Mouse (Mus musculus): ENCODE data around the gene Mccc1. TPM values are rescaled to one million over a fixed set of nuclear protein-coding genes. Genes with fewer than 3 reads are reported as not detected.

The Mccc1 gene
- polyA plus RNA-seq, 1 experiment from 2014 or later = 33.1 TPM

- peaks cover 34% of the 10 kb centered on the region for H3K36me3 ChIP-seq (ENCODE audit: insufficient read depth)
- no peaks in the 10 kb centered on the region for H3K4me1 ChIP-seq (ENCODE audit: insufficient read depth)
- 68% methylated on average over 4 of the region's 4 CpGs for WGBS
- no peak overlapping the region for H3K9ac ChIP-seq
- H3K27me3 ChIP-seq (ENCODE audit: insufficient read depth, low read length) = no peaks in the 10 kb centered on the region
- H3K27ac ChIP-seq (ENCODE audit: low read depth) = no peak overlapping the region
- ATAC-seq (ENCODE audit: insufficient read depth) = no peak
- no peak overlapping the region for H3K4me3 ChIP-seq (ENCODE audit: low read depth, low read length)
- no peak overlapping the region for H3K4me2 ChIP-seq
- no peak for TF ChIP-seq CTCF (IDR thresholded peaks at IDR 0.05; ENCODE audit: low read depth)
- no peak for DNase-seq
- no peaks in the 10 kb centered on the region for H3K9me3 ChIP-seq (ENCODE audit: low read depth, low read length)
These were observed 35.5 kb downstream of the Mccc1 start for GRCm38 (mm10) chr3:35964928-35965327.

DNA sequence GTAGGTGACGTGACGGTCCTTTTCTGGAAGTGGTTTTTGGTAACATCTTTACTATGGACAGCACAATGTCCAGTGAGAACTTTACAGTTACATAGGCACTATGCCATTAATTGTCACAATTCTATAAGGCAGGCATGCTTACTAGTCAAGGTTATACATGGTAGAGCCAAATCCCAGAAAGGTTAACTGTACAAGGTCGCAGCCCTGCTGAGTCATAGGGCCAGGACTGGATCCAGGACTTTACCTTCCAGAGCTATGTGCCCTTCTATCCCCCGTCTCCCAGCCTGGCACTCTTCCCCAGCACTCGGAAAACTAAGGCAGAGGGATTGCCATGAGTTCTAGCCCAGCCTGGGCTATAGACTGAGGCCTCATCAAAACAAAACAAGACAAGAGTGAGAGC, 36.6 kb downstream of the Mccc1 start:
- TF ChIP-seq CTCF (IDR thresholded peaks at IDR 0.05; ENCODE audit: low read depth) = no peak
- Histone ChIP-seq H3K4me3 (ENCODE audit: low read depth, low read length) (no peak overlapping the region), H3K9ac (no peak overlapping the region), H3K4me2 (no peak overlapping the region), H3K4me1 (ENCODE audit: insufficient read depth) (no peaks in the 10 kb centered on the region), H3K36me3 (ENCODE audit: insufficient read depth) (peaks cover 35% of the 10 kb centered on the region), H3K27me3 (ENCODE audit: insufficient read depth, low read length) (no peaks in the 10 kb centered on the region), H3K9me3 (ENCODE audit: low read depth, low read length) (no peaks in the 10 kb centered on the region), H3K27ac (ENCODE audit: low read depth) (no peak overlapping the region)
- DNase-seq (no peak), ATAC-seq (ENCODE audit: insufficient read depth) (no peak)
- 91% methylated on average over 5 of the region's 5 CpGs for WGBS

GRCm38 (mm10) chr3:35963401-35963800, 37.1 kb downstream of the Mccc1 start:
- Histone ChIP-seq H3K9ac (no peak overlapping the region), H3K4me1 (ENCODE audit: insufficient read depth) (no peaks in the 10 kb centered on the region), H3K4me2 (no peak overlapping the region), H3K27me3 (ENCODE audit: insufficient read depth, low read length) (no peaks in the 10 kb centered on the region), H3K9me3 (ENCODE audit: low read depth, low read length) (no peaks in the 10 kb centered on the region), H3K36me3 (ENCODE audit: insufficient read depth) (peaks cover 33% of the 10 kb centered on the region), H3K4me3 (ENCODE audit: low read depth, low read length) (no peak overlapping the region), H3K27ac (ENCODE audit: low read depth) (no peak overlapping the region)
- ATAC-seq (ENCODE audit: insufficient read depth) = no peak
- no peak for DNase-seq
- WGBS = 90% methylated on average over 4 of the region's 4 CpGs
- no peak for TF ChIP-seq CTCF (IDR thresholded peaks at IDR 0.05; ENCODE audit: low read depth)

GRCm38 (mm10) chr3:35962967-35963366, 37.5 kb downstream of the Mccc1 start:
- no peak for TF ChIP-seq CTCF (IDR thresholded peaks at IDR 0.05; ENCODE audit: low read depth)
- Histone ChIP-seq H3K4me2 (no peak overlapping the region), H3K36me3 (ENCODE audit: insufficient read depth) (peaks cover 33% of the 10 kb centered on the region), H3K27ac (ENCODE audit: low read depth) (no peak overlapping the region), H3K9me3 (ENCODE audit: low read depth, low read length) (no peaks in the 10 kb centered on the region), H3K4me1 (ENCODE audit: insufficient read depth) (no peaks in the 10 kb centered on the region), H3K4me3 (ENCODE audit: low read depth, low read length) (no peak overlapping the region), H3K9ac (no peak overlapping the region), H3K27me3 (ENCODE audit: insufficient read depth, low read length) (no peaks in the 10 kb centered on the region)
- no peak for ATAC-seq (ENCODE audit: insufficient read depth)
- no peak for DNase-seq
- 88% methylated on average over 5 of the region's 5 CpGs for WGBS

DNA sequence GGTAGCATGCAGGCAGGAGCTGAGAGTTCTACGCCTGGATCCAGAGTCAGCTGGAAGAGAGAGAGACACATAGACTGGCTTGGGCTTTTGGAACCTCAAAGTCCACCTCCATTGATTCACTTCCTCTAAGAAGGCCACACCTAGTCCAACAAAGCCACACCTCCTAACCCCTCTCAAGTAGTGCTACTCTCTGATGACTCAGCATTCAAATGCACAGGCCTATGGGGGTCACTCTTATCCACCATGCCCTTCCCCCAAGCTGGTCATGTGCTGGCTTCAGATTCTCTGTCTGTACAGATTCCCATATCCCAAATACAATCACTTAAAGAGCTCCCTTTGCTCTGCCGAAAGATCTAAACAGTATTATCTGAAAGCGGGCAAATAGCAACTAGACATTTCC, 43.2 kb downstream of the Mccc1 start:
- WGBS = 93% methylated on average over 3 of the region's 3 CpGs
- H3K4me2 ChIP-seq = no peak overlapping the region

GRCm38 (mm10) chr3:35954901-35955575, 45.4 kb downstream of the Mccc1 start:
- no peak overlapping the region for H3K9ac ChIP-seq
- no peaks in the 10 kb centered on the region for H3K4me1 ChIP-seq (ENCODE audit: insufficient read depth)
- H3K27me3 ChIP-seq (ENCODE audit: insufficient read depth, low read length) = no peaks in the 10 kb centered on the region
- ATAC-seq (ENCODE audit: insufficient read depth) (no peak), DNase-seq (no peak)
- TF ChIP-seq CTCF (IDR thresholded peaks at IDR 0.05; ENCODE audit: low read depth) = no peak
- no peaks in the 10 kb centered on the region for H3K9me3 ChIP-seq (ENCODE audit: low read depth, low read length)
- H3K4me3 ChIP-seq (ENCODE audit: low read depth, low read length) = no peak overlapping the region
- no peak overlapping the region for H3K4me2 ChIP-seq
- H3K27ac ChIP-seq (ENCODE audit: low read depth) = no peak overlapping the region
- WGBS = 88% methylated on average over 11 of the region's 11 CpGs
- H3K36me3 ChIP-seq (ENCODE audit: insufficient read depth) = peaks cover 4% of the 10 kb centered on the region; the same call in 1 of the 2 replicates

More for the DNA sequence above, 43.2 kb downstream of the Mccc1 start:
- H3K27me3 ChIP-seq (ENCODE audit: insufficient read depth, low read length) = no peaks in the 10 kb centered on the region
- ATAC-seq (ENCODE audit: insufficient read depth) (no peak), DNase-seq (no peak)
- H3K4me3 ChIP-seq (ENCODE audit: low read depth, low read length) = no peak overlapping the region
- H3K9me3 ChIP-seq (ENCODE audit: low read depth, low read length) = no peaks in the 10 kb centered on the region
- H3K27ac ChIP-seq (ENCODE audit: low read depth) = no peak overlapping the region
- H3K36me3 ChIP-seq (ENCODE audit: insufficient read depth) = peaks cover 14% of the 10 kb centered on the region; the same call in 1 of the 2 replicates
- no peak for TF ChIP-seq CTCF (IDR thresholded peaks at IDR 0.05; ENCODE audit: low read depth)
- no peak overlapping the region for H3K9ac ChIP-seq
- no peaks in the 10 kb centered on the region for H3K4me1 ChIP-seq (ENCODE audit: insufficient read depth)

DNA sequence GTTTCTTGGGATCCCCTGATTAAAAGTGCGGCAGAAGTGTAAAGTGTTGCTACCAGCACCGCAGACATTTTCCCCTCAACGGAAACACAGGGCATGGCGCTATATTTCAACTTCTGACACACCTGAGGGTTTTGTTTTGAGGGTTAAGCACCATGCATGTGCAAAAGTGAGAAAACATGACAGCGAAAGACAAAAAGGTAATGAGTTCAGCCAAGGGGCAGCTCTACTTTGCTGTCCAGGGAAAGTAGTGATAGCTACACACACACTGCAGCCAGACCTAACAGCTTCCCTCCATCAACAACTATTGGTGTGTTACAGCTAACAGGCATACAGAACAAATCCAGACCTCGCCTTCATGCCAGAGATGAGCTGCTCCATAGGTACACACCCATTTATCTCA, 46.7 kb downstream of the Mccc1 start:
- Histone ChIP-seq H3K27ac (ENCODE audit: low read depth) (no peak overlapping the region), H3K27me3 (ENCODE audit: insufficient read depth, low read length) (no peaks in the 10 kb centered on the region), H3K4me2 (no peak overlapping the region), H3K36me3 (ENCODE audit: insufficient read depth) (no peaks in the 10 kb centered on the region), H3K9ac (no peak overlapping the region), H3K4me1 (ENCODE audit: insufficient read depth) (no peaks in the 10 kb centered on the region), H3K4me3 (ENCODE audit: low read depth, low read length) (no peak overlapping the region), H3K9me3 (ENCODE audit: low read depth, low read length) (no peaks in the 10 kb centered on the region)
- DNase-seq (no peak), ATAC-seq (ENCODE audit: insufficient read depth) (no peak)
- TF ChIP-seq CTCF (IDR thresholded peaks at IDR 0.05; ENCODE audit: low read depth) = no peak
- WGBS = 83% methylated on average over 6 of the region's 6 CpGs

Data from lung, embryonic 14.5 days (tissue).